ENCODE assay signal across 30 mouse cellular contexts in genomic region chr13:58538966-58539365, GRCm38 (mm10).
DNase-seq lines count a peak whose midpoint lies in the region; ATAC-seq and TF ChIP-seq lines count a peak whose summit lies in the region.
"Had no signal": no experiment of that assay in that cellular context is flagged by ENCODE, and none has a peak within 500 bp of the region (broad histone marks: within the 10 kb centered on the region; RNA-seq: fewer than 3 reads in every experiment).

No protein-coding gene starts in this region.

- WGBS in liver, embryonic 12.5 days (ENCODE audit: insufficient replicate concordance): 66% methylated on average over 7 of the region's 7 CpGs
- 55% methylated on average over 7 of the region's 7 CpGs for WGBS in midbrain, embryonic 13.5 days
- 50% methylated on average over 7 of the region's 7 CpGs for WGBS in midbrain, postnatal 0 days

- H3K36me3 ChIP-seq in liver, embryonic 12.5 days: no peaks in the 10 kb centered on the region
- no peaks in the 10 kb centered on the region for H3K36me3 ChIP-seq in midbrain, embryonic 13.5 days
- no peaks in the 10 kb centered on the region for H3K36me3 ChIP-seq in midbrain, postnatal 0 days (ENCODE audit: insufficient read depth, low read length)
- H3K36me3 ChIP-seq in MEL (ENCODE audit: control insufficient read depth in 1 of 2, insufficient read depth in 2 of 2, low read length in 2 of 2): peaks cover 0 to 63% of the 10 kb centered on the region in 2 experiments; a peak in 2 of 4 replicates
- H3K36me3 ChIP-seq: embryonic facial prominence, embryonic 10.5 days; embryonic facial prominence, embryonic 13.5 days; forebrain, embryonic 12.5 days; forebrain, embryonic 15.5 days; heart, embryonic 12.5 days; heart, embryonic 15.5 days; hindbrain, embryonic 10.5 days; hindbrain, embryonic 13.5 days had no signal

- peak overlapping the region; percentile 94; the same call in 1 of the 2 replicates for H3K27ac ChIP-seq in liver, embryonic 12.5 days
- H3K27ac ChIP-seq in midbrain, embryonic 13.5 days: 0 out of 2 replicates have a peak overlapping the region, but pooled peaks have one; percentile 35
- H3K27ac ChIP-seq in midbrain, postnatal 0 days (ENCODE audit: low read depth, low read length): no peak overlapping the region
- H3K27ac ChIP-seq in MEL (ENCODE audit: control insufficient read depth, low read depth, low read length): peak overlapping the region; percentile 100
- H3K27ac ChIP-seq: embryonic facial prominence, embryonic 10.5 days; embryonic facial prominence, embryonic 13.5 days; forebrain, embryonic 12.5 days; forebrain, embryonic 15.5 days; heart, adult 2 months; heart, embryonic 15.5 days; hindbrain, embryonic 10.5 days; hindbrain, embryonic 13.5 days had no signal

- no peak overlapping the region for H3K4me2 ChIP-seq in liver, embryonic 12.5 days
- no peak overlapping the region for H3K4me2 ChIP-seq in midbrain, embryonic 13.5 days (replicated peaks)
- H3K4me2 ChIP-seq in midbrain, postnatal 0 days (ENCODE audit: low read depth, low read length, poor library complexity, severe bottlenecking): no peak overlapping the region
- H3K4me2 ChIP-seq: embryonic facial prominence, embryonic 13.5 days; forebrain, embryonic 12.5 days; forebrain, embryonic 15.5 days; heart, embryonic 12.5 days; heart, embryonic 15.5 days; hindbrain, embryonic 13.5 days had no signal

- TF ChIP-seq EP300 in MEL (IDR thresholded peaks at IDR 0.05; ENCODE audit: low read depth in 1 of 2, low read length in 2 of 2): no peak

- TF ChIP-seq CTCF in midbrain, postnatal 0 days (IDR thresholded peaks at IDR 0.05): no peak
- no peak for TF ChIP-seq CTCF in MEL (IDR thresholded peaks at IDR 0.05 in 2 of 3, conservative IDR thresholded peaks at IDR 0.05 in 1 of 3; ENCODE audit: control insufficient read depth in 1 of 3, insufficient read depth in 1 of 3, low read depth in 2 of 3, low read length in 3 of 3, poor library complexity in 1 of 3, severe bottlenecking in 1 of 3)

- H3K79me2 ChIP-seq in MEL (ENCODE audit: control insufficient read depth, insufficient read depth, low read length, poor library complexity): peaks cover 7% of the 10 kb centered on the region; the same call in 1 of the 2 replicates

- H3K9ac ChIP-seq in liver, embryonic 12.5 days: no peak overlapping the region
- no peak overlapping the region for H3K9ac ChIP-seq in midbrain, embryonic 13.5 days (replicated peaks)
- no peak overlapping the region for H3K9ac ChIP-seq in midbrain, postnatal 0 days (replicated peaks; ENCODE audit: low read length, poor library complexity, severe bottlenecking)
- no peak overlapping the region for H3K9ac ChIP-seq in MEL (ENCODE audit: control insufficient read depth, low read depth, low read length, poor library complexity, severe bottlenecking)
- H3K9ac ChIP-seq: embryonic facial prominence, embryonic 13.5 days; forebrain, embryonic 12.5 days; forebrain, embryonic 15.5 days; heart, embryonic 12.5 days; heart, embryonic 15.5 days; hindbrain, embryonic 13.5 days had no signal

- no peak for TF ChIP-seq RAD21 in MEL (IDR thresholded peaks at IDR 0.05; ENCODE audit: low read depth, low read length)

- no peak for TF ChIP-seq POLR2A in MEL (IDR thresholded peaks at IDR 0.05; ENCODE audit: control insufficient read depth in 1 of 2, insufficient read depth in 1 of 2, low read depth in 1 of 2, low read length in 2 of 2, poor library complexity in 1 of 2)

- no peak overlapping the region for H3K4me3 ChIP-seq in liver, embryonic 12.5 days
- no peak overlapping the region for H3K4me3 ChIP-seq in midbrain, embryonic 13.5 days (replicated peaks)
- no peak overlapping the region for H3K4me3 ChIP-seq in midbrain, postnatal 0 days (ENCODE audit: low read depth, low read length)
- no peak overlapping the region for H3K4me3 ChIP-seq in MEL (ENCODE audit: control insufficient read depth in 1 of 2, insufficient read depth in 1 of 2, low read depth in 2 of 2, low read length in 2 of 2)
- H3K4me3 ChIP-seq: embryonic facial prominence, embryonic 10.5 days; embryonic facial prominence, embryonic 13.5 days; erythroblast, embryonic 14.5 days; forebrain, embryonic 12.5 days; forebrain, embryonic 15.5 days; heart, adult 2 months; heart, embryonic 12.5 days; heart, embryonic 15.5 days; hindbrain, embryonic 10.5 days; hindbrain, embryonic 13.5 days had no signal

- H3K27me3 ChIP-seq in liver, embryonic 12.5 days (replicated peaks): no peaks in the 10 kb centered on the region
- no peaks in the 10 kb centered on the region for H3K27me3 ChIP-seq in midbrain, embryonic 13.5 days
- no peaks in the 10 kb centered on the region for H3K27me3 ChIP-seq in midbrain, postnatal 0 days (ENCODE audit: insufficient read depth, low read length)
- H3K27me3 ChIP-seq in MEL (ENCODE audit: control insufficient read depth in 1 of 2, insufficient read depth in 2 of 2, low read length in 2 of 2): no peaks in the 10 kb centered on the region
- H3K27me3 ChIP-seq: CH12.LX; embryonic facial prominence, embryonic 13.5 days; forebrain, embryonic 12.5 days; forebrain, embryonic 15.5 days; heart, embryonic 15.5 days; hindbrain, embryonic 13.5 days had no signal

- ATAC-seq in liver, embryonic 12.5 days: no peak
- no peak for ATAC-seq in midbrain, embryonic 13.5 days
- no peak for ATAC-seq in midbrain, postnatal 0 days (ENCODE audit: low FRiP score)
- ATAC-seq: forebrain, embryonic 15.5 days; hindbrain, embryonic 16.5 days had no signal

- no peaks in the 10 kb centered on the region for H3K9me3 ChIP-seq in liver, embryonic 12.5 days (replicated peaks)
- H3K9me3 ChIP-seq in midbrain, embryonic 13.5 days: no peaks in the 10 kb centered on the region
- no peaks in the 10 kb centered on the region for H3K9me3 ChIP-seq in midbrain, postnatal 0 days (ENCODE audit: low read length)
- H3K9me3 ChIP-seq in MEL (replicated peaks; ENCODE audit: insufficient read depth, low read length): no peaks in the 10 kb centered on the region
- H3K9me3 ChIP-seq: embryonic facial prominence, embryonic 10.5 days; embryonic facial prominence, embryonic 13.5 days; forebrain, embryonic 12.5 days; forebrain, embryonic 15.5 days; heart, embryonic 15.5 days; hindbrain, embryonic 10.5 days; hindbrain, embryonic 13.5 days had no signal

- peaks cover 92% of the 10 kb centered on the region for H3K4me1 ChIP-seq in liver, embryonic 12.5 days
- H3K4me1 ChIP-seq in midbrain, embryonic 13.5 days (replicated peaks): peaks cover 10% of the 10 kb centered on the region
- no peaks in the 10 kb centered on the region for H3K4me1 ChIP-seq in midbrain, postnatal 0 days (ENCODE audit: insufficient read depth, low read length)
- H3K4me1 ChIP-seq in MEL (ENCODE audit: control insufficient read depth in 1 of 2, insufficient read depth in 2 of 2, low read length in 2 of 2): peaks cover 35 to 64% of the 10 kb centered on the region in 2 experiments

- no peak for DNase-seq in liver
- no peak for DNase-seq in midbrain, postnatal 0 days (ENCODE audit: low spot score)
- DNase-seq in MEL (ENCODE audit: low read depth, low spot score): no peak
- DNase-seq in T-cell, adult 2 months (ENCODE audit: low spot score): no peak
- DNase-seq in frontal cortex, adult 2 months (ENCODE audit: extremely low spot score in 1 of 2, low spot score in 1 of 2): no peak
- DNase-seq: adrenal gland, adult 2 months; adrenal gland, postnatal 14 days; B cell, adult 2 months; cerebellum, adult 11 months; cerebellum, adult 2 months; cerebellum, adult 9-11 months; cerebellum, postnatal 25 days; gastrocnemius, postnatal 10 days; gastrocnemius, postnatal 36 days; heart, adult 2 months; heart, postnatal 10 days; heart, postnatal 36 days had no signal

TF ChIP-seq in MEL, 35 proteins besides CTCF, POLR2A, EP300 and RAD21:
- TF ChIP-seq HCFC1 (IDR thresholded peaks at IDR 0.05; ENCODE audit: low read depth, low read length) (no peak), TAL1 (IDR thresholded peaks at IDR 0.05; ENCODE audit: low read length) (no peak), E2F4 (IDR thresholded peaks at IDR 0.05; ENCODE audit: borderline replicate concordance, low read depth, low read length) (no peak), USF2 (IDR thresholded peaks at IDR 0.05; ENCODE audit: borderline replicate concordance in 1 of 2, insufficient read depth in 1 of 2, low read depth in 1 of 2, low read length in 2 of 2) (no peak), ZKSCAN1 (IDR thresholded peaks at IDR 0.05; ENCODE audit: low read depth, low read length) (no peak), MXI1 (IDR thresholded peaks at IDR 0.05; ENCODE audit: low read depth, low read length) (no peak), MAFK (IDR thresholded peaks at IDR 0.05; ENCODE audit: borderline replicate concordance, low read depth, low read length) (no peak), ZC3H11A (IDR thresholded peaks at IDR 0.05; ENCODE audit: low read depth, low read length) (no peak), ELF1 (IDR thresholded peaks at IDR 0.05; ENCODE audit: low read depth, low read length) (no peak), ZMIZ1 (IDR thresholded peaks at IDR 0.05; ENCODE audit: low read depth, low read length) (no peak), NELFE (IDR thresholded peaks at IDR 0.05; ENCODE audit: low read depth, low read length) (no peak), KAT2A (conservative IDR thresholded peaks at IDR 0.05; ENCODE audit: low read depth, low read length) (no peak), MYB (IDR thresholded peaks at IDR 0.05; ENCODE audit: low read depth, low read length) (no peak), MAX (IDR thresholded peaks at IDR 0.05; ENCODE audit: low read length) (no peak), POLR2AphosphoS2 (IDR thresholded peaks at IDR 0.05; ENCODE audit: low read length) (no peak), MEF2A (IDR thresholded peaks at IDR 0.05; ENCODE audit: extremely low read depth, insufficient replicate concordance, low read depth, low read length, poor library complexity, severe bottlenecking) (no peak)
